Mouse (Mus musculus) MEL (cell line): ENCODE results near the gene Agr3. TPM values are rescaled to one million over a fixed set of nuclear protein-coding genes. Genes with fewer than 3 reads are reported as not detected.
A peak's percentile ranks its signal among the peaks of the same experiment; 100 is the strongest.

Experiments
- DNase-seq: peaks from one replicate; pipeline ENCODE4 v3.0.0; 2011; ENCODE audit warnings: low read depth, low spot score
- H3K27ac ChIP-seq: 2 replicates; pipeline ENCODE4 v1.5.1; 2012; ENCODE audit warnings: low read depth, mild to moderate bottlenecking, control low read depth, low read length, moderate library complexity; ENCODE audit not compliant: control insufficient read depth
- H3K27me3 ChIP-seq, 2 experiments: fragments of 150-350 bp in 1 of 2; sonication (generic) in 1 of 2; 2 replicates each; pipeline ENCODE4 v1.6.1; 2012; ENCODE audit warnings: low read length in 2 of 2, mild to moderate bottlenecking in 2 of 2, improper control_type of control experiment in 1 of 2, moderate library complexity in 1 of 2; ENCODE audit not compliant: insufficient read depth in 2 of 2, control insufficient read depth in 1 of 2
- H3K36me3 ChIP-seq, 2 experiments: 2 replicates each; pipeline ENCODE4 v1.6.1; 2012 to 2014; ENCODE audit warnings: low read length in 2 of 2, improper control_type of control experiment in 1 of 2, inconsistent platforms in 1 of 2, mild to moderate bottlenecking in 1 of 2; ENCODE audit not compliant: insufficient read depth in 2 of 2, control insufficient read depth in 1 of 2
- H3K4me1 ChIP-seq, 2 experiments: fragments of 150-350 bp in 1 of 2; sonication (generic) in 1 of 2; 2 replicates each; pipeline ENCODE4 v1.6.1; 2012; ENCODE audit warnings: low read length in 2 of 2, improper control_type of control experiment in 1 of 2, mild to moderate bottlenecking in 1 of 2; ENCODE audit not compliant: insufficient read depth in 2 of 2, control insufficient read depth in 1 of 2
- H3K4me3 ChIP-seq, 2 experiments: fragments of 150-350 bp in 1 of 2; sonication (generic) in 1 of 2; 2 replicates each; pipeline ENCODE4 v1.5.1; 2012; ENCODE audit warnings: low read depth in 2 of 2, low read length in 2 of 2, mild to moderate bottlenecking in 2 of 2, moderate library complexity in 2 of 2, control low read depth in 1 of 2, improper control_type of control experiment in 1 of 2; ENCODE audit not compliant: control insufficient read depth in 1 of 2, insufficient read depth in 1 of 2
- H3K79me2 ChIP-seq: 2 replicates; pipeline ENCODE4 v1.6.1; 2012; ENCODE audit warnings: mild to moderate bottlenecking, low read length, moderate library complexity; ENCODE audit not compliant: control insufficient read depth, poor library complexity, insufficient read depth
- H3K9ac ChIP-seq: 2 replicates; pipeline ENCODE4 v1.6.1; 2012; ENCODE audit warnings: low read depth, mild to moderate bottlenecking, control low read depth, low read length, moderate library complexity; ENCODE audit not compliant: control insufficient read depth, poor library complexity, severe bottlenecking
- H3K9me3 ChIP-seq: fragments of 150-350 bp; sonication (generic); replicated peaks from 2 replicates; pipeline ENCODE4 v1.6.1; 2012; ENCODE audit warnings: mild to moderate bottlenecking, low read length, improper control_type of control experiment, moderate library complexity; ENCODE audit not compliant: insufficient read depth
- BHLHE40 ChIP-seq: IDR thresholded peaks from 2 replicates; pipeline ENCODE4 v1.6.1; 2012; ENCODE audit warnings: low read depth, mild to moderate bottlenecking, inconsistent platforms, low read length, improper control_type of control experiment, borderline replicate concordance
- CHD1 ChIP-seq: IDR thresholded peaks from 2 replicates; pipeline ENCODE4 v1.6.1; 2012; ENCODE audit warnings: low read depth, mild to moderate bottlenecking, inconsistent platforms, low read length, improper control_type of control experiment
- CTCF ChIP-seq, 3 experiments: IDR thresholded peaks in 2 of 3; conservative IDR thresholded peaks in 1 of 3; 2 replicates each; pipeline ENCODE4 v1.5.1; 2011 to 2012; ENCODE audit warnings: low read length in 3 of 3, low read depth in 2 of 3, mild to moderate bottlenecking in 2 of 3, improper control_type of control experiment in 1 of 3, inconsistent platforms in 1 of 3, mixed read lengths in 1 of 3, moderate library complexity in 1 of 3; ENCODE audit not compliant: control insufficient read depth in 1 of 3, insufficient read depth in 1 of 3, poor library complexity in 1 of 3, severe bottlenecking in 1 of 3
- E2F4 ChIP-seq: IDR thresholded peaks from 2 replicates; pipeline ENCODE4 v1.6.1; 2011; ENCODE audit warnings: low read depth, low read length, improper control_type of control experiment, borderline replicate concordance
- ELF1 ChIP-seq: IDR thresholded peaks from 2 replicates; pipeline ENCODE4 v1.6.1; 2014; ENCODE audit warnings: low read depth, mild to moderate bottlenecking, inconsistent platforms, low read length, improper control_type of control experiment, moderate library complexity
- EP300 ChIP-seq, 2 experiments: IDR thresholded peaks; 2 replicates each; pipeline ENCODE4 v1.6.1; 2011; ENCODE audit warnings: improper control_type of control experiment in 2 of 2, low read length in 2 of 2, low read depth in 1 of 2, mild to moderate bottlenecking in 1 of 2
- ETS1 ChIP-seq: IDR thresholded peaks from 2 replicates; pipeline ENCODE4 v1.6.1; 2012; ENCODE audit warnings: low read depth, mild to moderate bottlenecking, inconsistent platforms, low read length, improper control_type of control experiment, moderate library complexity
- GABPA ChIP-seq: IDR thresholded peaks from 2 replicates; pipeline ENCODE4 v1.6.1; 2012; ENCODE audit warnings: low read depth, mild to moderate bottlenecking, inconsistent platforms, low read length, improper control_type of control experiment, moderate library complexity
- GATA1 ChIP-seq: IDR thresholded peaks from 2 replicates; pipeline ENCODE4 v1.6.1; 2011; ENCODE audit warnings: low read depth, low read length, improper control_type of control experiment
- HCFC1 ChIP-seq: IDR thresholded peaks from 2 replicates; pipeline ENCODE4 v1.6.1; 2012; ENCODE audit warnings: low read depth, mild to moderate bottlenecking, inconsistent platforms, low read length, improper control_type of control experiment, moderate library complexity
- JUND ChIP-seq: IDR thresholded peaks from 2 replicates; pipeline ENCODE4 v1.6.1; 2011; ENCODE audit warnings: low read depth, mild to moderate bottlenecking, improper control_type of control experiment, low read length
- KAT2A ChIP-seq: conservative IDR thresholded peaks from 2 replicates; pipeline ENCODE4 v1.6.1; 2012; ENCODE audit warnings: low read depth, low read length, improper control_type of control experiment, inconsistent platforms
- MAZ ChIP-seq: IDR thresholded peaks from 2 replicates; pipeline ENCODE4 v1.6.1; 2012; ENCODE audit warnings: low read depth, mild to moderate bottlenecking, inconsistent platforms, low read length, improper control_type of control experiment
- MEF2A ChIP-seq: IDR thresholded peaks from 2 replicates; pipeline ENCODE4 v1.6.1; 2014; ENCODE audit warnings: low read depth, mild to moderate bottlenecking, inconsistent platforms, low read length, improper control_type of control experiment; ENCODE audit not compliant: poor library complexity, insufficient replicate concordance, severe bottlenecking; ENCODE audit errors: extremely low read depth
- NELFE ChIP-seq: IDR thresholded peaks from 2 replicates; pipeline ENCODE4 v1.6.1; 2011; ENCODE audit warnings: low read depth, low read length, improper control_type of control experiment
- POLR2A ChIP-seq, 2 experiments: IDR thresholded peaks; 2 replicates each; pipeline ENCODE4 v1.6.1; 2011 to 2012; ENCODE audit warnings: low read length in 2 of 2, mild to moderate bottlenecking in 2 of 2, control low read depth in 1 of 2, improper control_type of control experiment in 1 of 2, low read depth in 1 of 2, moderate library complexity in 1 of 2; ENCODE audit not compliant: control insufficient read depth in 1 of 2, insufficient read depth in 1 of 2, poor library complexity in 1 of 2
- RCOR1 ChIP-seq: IDR thresholded peaks from 2 replicates; pipeline ENCODE4 v1.6.1; 2012; ENCODE audit warnings: low read depth, mild to moderate bottlenecking, inconsistent platforms, low read length, improper control_type of control experiment
- SMC3 ChIP-seq: IDR thresholded peaks from 2 replicates; pipeline ENCODE4 v1.6.1; 2011; ENCODE audit warnings: low read depth, low read length, improper control_type of control experiment
- TAL1 ChIP-seq: IDR thresholded peaks from 2 replicates; pipeline ENCODE4 v1.6.1; 2012; ENCODE audit warnings: mild to moderate bottlenecking, inconsistent platforms, low read length, moderate library complexity, mixed read lengths
- TCF12 ChIP-seq: IDR thresholded peaks from 2 replicates; pipeline ENCODE4 v1.6.1; 2014; ENCODE audit warnings: low read depth, mild to moderate bottlenecking, inconsistent platforms, low read length, improper control_type of control experiment, moderate library complexity
- UBTF ChIP-seq: IDR thresholded peaks from 2 replicates; pipeline ENCODE4 v1.6.1; 2012; ENCODE audit warnings: low read depth, mild to moderate bottlenecking, inconsistent platforms, low read length, improper control_type of control experiment, moderate library complexity, borderline replicate concordance; ENCODE audit not compliant: insufficient read depth
- USF2 ChIP-seq, 2 experiments: IDR thresholded peaks; 2 replicates each; pipeline ENCODE4 v1.6.1; 2011 to 2012; ENCODE audit warnings: improper control_type of control experiment in 2 of 2, low read length in 2 of 2, borderline replicate concordance in 1 of 2, inconsistent platforms in 1 of 2, low read depth in 1 of 2, mild to moderate bottlenecking in 1 of 2; ENCODE audit not compliant: insufficient read depth in 1 of 2
- ZKSCAN1 ChIP-seq: IDR thresholded peaks from 2 replicates; pipeline ENCODE4 v1.6.1; 2012; ENCODE audit warnings: low read depth, mild to moderate bottlenecking, inconsistent platforms, low read length, improper control_type of control experiment, moderate library complexity
- ZMIZ1 ChIP-seq: IDR thresholded peaks from 2 replicates; pipeline ENCODE4 v1.6.1; 2012; ENCODE audit warnings: low read depth, mild to moderate bottlenecking, inconsistent platforms, low read length, improper control_type of control experiment, moderate library complexity
- ZNF384 ChIP-seq: IDR thresholded peaks from 2 replicates; pipeline ENCODE4 v1.6.1; 2012; ENCODE audit warnings: low read depth, mild to moderate bottlenecking, inconsistent platforms, low read length, improper control_type of control experiment
- polyA plus RNA-seq, 2 experiments: library from polyadenylated mRNA; stranded (reverse) in 1 of 2; unstranded in 1 of 2; fragments of >175 nt in 1 of 2; fragments of >200 nt in 1 of 2; gene quantifications; 2 replicates each; pipeline versions ENCODE4 v1.2.1 to v1.2.4; 2012; ENCODE audit warnings: low replicate concordance in 2 of 2, low read depth in 1 of 2; ENCODE audit not compliant: insufficient read length in 2 of 2, insufficient read depth in 1 of 2, missing spikeins in 1 of 2
- total RNA-seq: library from RNA; depleted of rRNA; stranded (reverse); fragments of 300-350 nt; gene quantifications from 2 replicates; pipeline ENCODE4 v1.2.3, GENCODE M21; 2012

Gene Agr3
- total and polyA plus RNA-seq, 3 experiments = not detected

DNA sequence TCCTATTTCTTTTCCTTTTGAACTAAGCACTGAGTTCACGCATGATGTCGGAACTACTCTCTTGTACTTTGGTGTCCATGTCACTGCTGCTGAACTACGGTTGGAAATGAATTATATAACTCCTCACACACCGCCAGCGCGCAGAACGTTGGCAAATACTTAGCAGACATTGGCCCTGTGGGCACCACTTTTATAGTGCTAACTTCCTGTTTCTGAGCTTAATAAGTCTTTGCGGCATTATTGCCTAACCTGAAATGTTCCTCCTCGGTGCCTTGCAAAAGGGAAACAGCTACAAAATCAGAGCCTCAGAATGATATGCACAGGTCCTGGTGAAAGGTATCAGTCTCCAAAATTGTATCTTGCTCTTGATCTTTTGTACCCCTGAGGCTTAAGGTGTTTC lies 58.1 kb downstream of the Agr3 start:
- Histone ChIP-seq H3K27ac (no peak overlapping the region), H3K27me3 (peaks cover 0 to 4% of the 10 kb centered on the region in 2 experiments; a peak in 2 of 4 replicates), H3K4me3 (no peak overlapping the region), H3K36me3 (peaks cover 0 to 5% of the 10 kb centered on the region in 2 experiments; a peak in 2 of 4 replicates), H3K9me3 (no peaks in the 10 kb centered on the region), H3K9ac (no peak overlapping the region), H3K79me2 (no peaks in the 10 kb centered on the region), H3K4me1 (peaks cover 0 to 7% of the 10 kb centered on the region in 2 experiments; a peak in 2 of 4 replicates)
- TF ChIP-seq E2F4 = no peak
- no peak for TF ChIP-seq JUND
- no peak for TF ChIP-seq SMC3
- TF ChIP-seq BHLHE40 = no peak
- no peak for TF ChIP-seq POLR2A (IDR thresholded peaks at IDR 0.05; ENCODE audit: control insufficient read depth in 1 of 2, insufficient read depth in 1 of 2, low read depth in 1 of 2, low read length in 2 of 2, poor library complexity in 1 of 2)
- TF ChIP-seq MEF2A = no peak
- TF ChIP-seq CHD1 = no peak
- no peak for TF ChIP-seq KAT2A
- no peak for TF ChIP-seq ZKSCAN1
- no peak for TF ChIP-seq RCOR1
- TF ChIP-seq EP300 (IDR thresholded peaks at IDR 0.05; ENCODE audit: low read depth in 1 of 2, low read length in 2 of 2) = no peak
- no peak for TF ChIP-seq USF2 (IDR thresholded peaks at IDR 0.05; ENCODE audit: borderline replicate concordance in 1 of 2, insufficient read depth in 1 of 2, low read depth in 1 of 2, low read length in 2 of 2)
- no peak for TF ChIP-seq TCF12
- no peak for TF ChIP-seq CTCF (IDR thresholded peaks at IDR 0.05 in 2 of 3, conservative IDR thresholded peaks at IDR 0.05 in 1 of 3; ENCODE audit: control insufficient read depth in 1 of 3, insufficient read depth in 1 of 3, low read depth in 2 of 3, low read length in 3 of 3, poor library complexity in 1 of 3, severe bottlenecking in 1 of 3)
- no peak for TF ChIP-seq TAL1
- peak; percentile 17 for DNase-seq

DNA sequence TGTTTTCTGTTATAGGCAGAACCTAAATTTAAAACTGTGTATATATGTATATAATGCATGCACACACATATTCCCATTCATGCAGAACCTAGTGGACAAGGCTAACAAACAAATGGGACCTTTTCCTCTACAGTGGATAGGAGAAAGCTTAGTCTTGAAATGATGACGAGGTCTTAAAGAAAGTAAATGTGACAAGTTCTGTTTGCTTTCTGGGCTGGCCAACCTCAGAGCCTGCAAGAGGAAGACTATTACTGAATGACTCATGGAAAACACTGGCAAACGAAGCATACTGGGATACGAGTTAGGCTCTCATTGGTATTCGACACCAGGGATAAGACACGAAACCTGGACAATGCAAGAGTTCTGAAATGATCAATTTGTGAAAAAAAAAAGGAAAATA lies 59.3 kb downstream of the Agr3 start:
- H3K9ac ChIP-seq = no peak overlapping the region
- H3K4me3 ChIP-seq = no peak overlapping the region
- H3K27ac ChIP-seq = no peak overlapping the region
- no peaks in the 10 kb centered on the region for H3K9me3 ChIP-seq
- no peak for DNase-seq
- H3K36me3 ChIP-seq = peaks cover 0 to 5% of the 10 kb centered on the region in 2 experiments; a peak in 2 of 4 replicates
- H3K27me3 ChIP-seq = peaks cover 0 to 4% of the 10 kb centered on the region in 2 experiments; a peak in 2 of 4 replicates
- TF ChIP-seq SMC3 (no peak), HCFC1 (no peak), GABPA (no peak), TCF12 (no peak), ELF1 (no peak), MAZ (no peak), EP300 (IDR thresholded peaks at IDR 0.05; ENCODE audit: low read depth in 1 of 2, low read length in 2 of 2) (no peak), RCOR1 (no peak), ZMIZ1 (no peak), NELFE (no peak), ETS1 (no peak), JUND (no peak), POLR2A (IDR thresholded peaks at IDR 0.05; ENCODE audit: control insufficient read depth in 1 of 2, insufficient read depth in 1 of 2, low read depth in 1 of 2, low read length in 2 of 2, poor library complexity in 1 of 2) (no peak), ZNF384 (no peak), GATA1 (no peak), UBTF (no peak), ZKSCAN1 (no peak)
- peaks cover 0 to 7% of the 10 kb centered on the region in 2 experiments; a peak in 2 of 4 replicates for H3K4me1 ChIP-seq
- no peaks in the 10 kb centered on the region for H3K79me2 ChIP-seq
